Mouse (Mus musculus): ENCODE measurements around the gene Gtf2h3. TPM values are rescaled to one million over a fixed set of nuclear protein-coding genes. Genes with fewer than 3 reads are reported as not detected.
"Not testable (repeated sequence)": the region's sequence is repeated elsewhere in the genome, so short reads cannot be mapped to it uniquely, and the experiment has no call there.

The Gtf2h3 gene
- polyA plus RNA-seq, 1 experiment, result 34.0 TPM

GRCm38 (mm10) chr5:124540905-124541601 lies 37.9 kb upstream of the Gtf2h3 start:
- peaks cover 41% of the 10 kb centered on the region for H3K36me3 ChIP-seq (ENCODE audit: control insufficient read depth, insufficient read depth)
- peak overlapping the region; percentile 99 for H3ac ChIP-seq (ENCODE audit: control insufficient read depth, insufficient read length, low read depth)
- TF ChIP-seq CTCF (IDR thresholded peaks at IDR 0.05; ENCODE audit: control insufficient read depth, insufficient read depth, insufficient read length), result no peak
- TF ChIP-seq CEBPB (IDR thresholded peaks at IDR 0.05; ENCODE audit: low read depth), result peak; percentile 73
- TF ChIP-seq MYOG (IDR thresholded peaks at IDR 0.05; ENCODE audit: control insufficient read depth, extremely low read depth, insufficient read length), result no peak
- no peak for TF ChIP-seq FOSL1 (IDR thresholded peaks at IDR 0.05; ENCODE audit: insufficient read depth, low read length, poor library complexity, severe bottlenecking)
- no peak for TF ChIP-seq MYOD1 (IDR thresholded peaks at IDR 0.05; ENCODE audit: control insufficient read depth, insufficient read length, low read depth)
- H3K79me2 ChIP-seq (ENCODE audit: control insufficient read depth, insufficient read depth), result peaks cover 53% of the 10 kb centered on the region
- H3K27me3 ChIP-seq (ENCODE audit: control insufficient read depth, insufficient read depth, insufficient read length), result no peaks in the 10 kb centered on the region
- H3K79me3 ChIP-seq (ENCODE audit: low read depth), result peaks cover 48% of the 10 kb centered on the region
- peak overlapping the region; percentile 95 for H3K4me3 ChIP-seq (ENCODE audit: insufficient read depth, poor library complexity, severe bottlenecking)

GRCm38 (mm10) chr5:124541602-124541973 lies 37.4 kb upstream of the Gtf2h3 start:
- Histone ChIP-seq H3ac (ENCODE audit: control insufficient read depth, insufficient read length, low read depth) (peak overlapping the region; percentile 99), H3K36me3 (ENCODE audit: control insufficient read depth, insufficient read depth) (peaks cover 46% of the 10 kb centered on the region), H3K79me3 (ENCODE audit: low read depth) (peaks cover 53% of the 10 kb centered on the region), H3K27me3 (ENCODE audit: control insufficient read depth, insufficient read depth, insufficient read length) (no peaks in the 10 kb centered on the region), H3K4me3 (ENCODE audit: insufficient read depth, poor library complexity, severe bottlenecking) (peak overlapping the region; percentile 95), H3K79me2 (ENCODE audit: control insufficient read depth, insufficient read depth) (peaks cover 58% of the 10 kb centered on the region)
- TF ChIP-seq CTCF (IDR thresholded peaks at IDR 0.05; ENCODE audit: control insufficient read depth, insufficient read depth, insufficient read length) (no peak), MAX (IDR thresholded peaks at IDR 0.05) (no peak), FOSL1 (IDR thresholded peaks at IDR 0.05; ENCODE audit: insufficient read depth, low read length, poor library complexity, severe bottlenecking) (no peak), USF1 (IDR thresholded peaks at IDR 0.05; ENCODE audit: low read depth) (no peak), MYOD1 (IDR thresholded peaks at IDR 0.05; ENCODE audit: control insufficient read depth, insufficient read length, low read depth) (no peak), CEBPB (IDR thresholded peaks at IDR 0.05; ENCODE audit: low read depth) (no peak), MYOG (IDR thresholded peaks at IDR 0.05; ENCODE audit: control insufficient read depth, extremely low read depth, insufficient read length) (no peak)

- not testable (repeated sequence) for H3ac ChIP-seq (ENCODE audit: control insufficient read depth, insufficient read length, low read depth); H3K27me3 ChIP-seq (ENCODE audit: control insufficient read depth, insufficient read depth, insufficient read length)
- H3K36me3 ChIP-seq (ENCODE audit: control insufficient read depth, insufficient read depth), result peaks cover 45% of the 10 kb centered on the region
These were observed 28.2 kb upstream of the Gtf2h3 start for GRCm38 (mm10) chr5:124550737-124551136.

GRCm38 (mm10) chr5:124551349-124552093 lies 27.4 kb upstream of the Gtf2h3 start:
- Histone ChIP-seq H3K79me2 (ENCODE audit: control insufficient read depth, insufficient read depth) (peaks cover 39% of the 10 kb centered on the region), H3K79me3 (ENCODE audit: low read depth) (peaks cover 13% of the 10 kb centered on the region), H3K4me3 (ENCODE audit: insufficient read depth, poor library complexity, severe bottlenecking) (peak overlapping the region; percentile 82), H3K36me3 (ENCODE audit: control insufficient read depth, insufficient read depth) (peaks cover 40% of the 10 kb centered on the region)
- not testable (repeated sequence) for H3K27me3 ChIP-seq (ENCODE audit: control insufficient read depth, insufficient read depth, insufficient read length); H3ac ChIP-seq (ENCODE audit: control insufficient read depth, insufficient read length, low read depth)

More at GRCm38 (mm10) chr5:124550737-124551136, 28.2 kb upstream of the Gtf2h3 start:
- Histone ChIP-seq H3K79me3 (ENCODE audit: low read depth) (peaks cover 21% of the 10 kb centered on the region), H3K79me2 (ENCODE audit: control insufficient read depth, insufficient read depth) (peaks cover 47% of the 10 kb centered on the region)
- H3K4me3 ChIP-seq (ENCODE audit: insufficient read depth, poor library complexity, severe bottlenecking), result not testable (repeated sequence)

- peak overlapping the region; percentile 48 for H3ac ChIP-seq (ENCODE audit: control insufficient read depth, insufficient read length, low read depth)
- peak overlapping the region; percentile 82 for H3K4me3 ChIP-seq (ENCODE audit: insufficient read depth, poor library complexity, severe bottlenecking)
- TF ChIP-seq MYOD1 (IDR thresholded peaks at IDR 0.05; ENCODE audit: control insufficient read depth, insufficient read length, low read depth) (no peak), MYOG (IDR thresholded peaks at IDR 0.05; ENCODE audit: control insufficient read depth, extremely low read depth, insufficient read length) (no peak)
- H3K27me3 ChIP-seq (ENCODE audit: control insufficient read depth, insufficient read depth, insufficient read length), result no peaks in the 10 kb centered on the region
- peaks cover 8% of the 10 kb centered on the region for H3K79me3 ChIP-seq (ENCODE audit: low read depth)
- peaks cover 34% of the 10 kb centered on the region for H3K79me2 ChIP-seq (ENCODE audit: control insufficient read depth, insufficient read depth)
- peaks cover 34% of the 10 kb centered on the region for H3K36me3 ChIP-seq (ENCODE audit: control insufficient read depth, insufficient read depth)
These were observed 26.9 kb upstream of the Gtf2h3 start for GRCm38 (mm10) chr5:124552094-124552472.

GRCm38 (mm10) chr5:124552558-124553307 lies 26.2 kb upstream of the Gtf2h3 start, which contains the start of gene Ddx55:
Ddx55 (plus strand) TSS chr5:124552864.
- Histone ChIP-seq H3K36me3 (ENCODE audit: control insufficient read depth, insufficient read depth) (peaks cover 32% of the 10 kb centered on the region), H3K27me3 (ENCODE audit: control insufficient read depth, insufficient read depth, insufficient read length) (no peaks in the 10 kb centered on the region), H3K4me3 (ENCODE audit: insufficient read depth, poor library complexity, severe bottlenecking) (peak within 1 kb of the TSS; percentile 82), H3ac (ENCODE audit: control insufficient read depth, insufficient read length, low read depth) (peak within 1 kb of the TSS; percentile 98), H3K79me3 (ENCODE audit: low read depth) (peaks cover 2% of the 10 kb centered on the region), H3K79me2 (ENCODE audit: control insufficient read depth, insufficient read depth) (peaks cover 27% of the 10 kb centered on the region)
- TF ChIP-seq MYOD1 (IDR thresholded peaks at IDR 0.05; ENCODE audit: control insufficient read depth, insufficient read length, low read depth) (no peak), CEBPB (IDR thresholded peaks at IDR 0.05; ENCODE audit: low read depth) (no peak), USF1 (IDR thresholded peaks at IDR 0.05; ENCODE audit: low read depth) (peak; percentile 80), MAX (IDR thresholded peaks at IDR 0.05) (peak; percentile 65), FOSL1 (IDR thresholded peaks at IDR 0.05; ENCODE audit: insufficient read depth, low read length, poor library complexity, severe bottlenecking) (no peak), CTCF (IDR thresholded peaks at IDR 0.05; ENCODE audit: control insufficient read depth, insufficient read depth, insufficient read length) (peak; percentile 19), MYOG (IDR thresholded peaks at IDR 0.05; ENCODE audit: control insufficient read depth, extremely low read depth, insufficient read length) (no peak)
